Comparison of ENCODE assay signal across 9 mouse cellular contexts in the genomic region with DNA sequence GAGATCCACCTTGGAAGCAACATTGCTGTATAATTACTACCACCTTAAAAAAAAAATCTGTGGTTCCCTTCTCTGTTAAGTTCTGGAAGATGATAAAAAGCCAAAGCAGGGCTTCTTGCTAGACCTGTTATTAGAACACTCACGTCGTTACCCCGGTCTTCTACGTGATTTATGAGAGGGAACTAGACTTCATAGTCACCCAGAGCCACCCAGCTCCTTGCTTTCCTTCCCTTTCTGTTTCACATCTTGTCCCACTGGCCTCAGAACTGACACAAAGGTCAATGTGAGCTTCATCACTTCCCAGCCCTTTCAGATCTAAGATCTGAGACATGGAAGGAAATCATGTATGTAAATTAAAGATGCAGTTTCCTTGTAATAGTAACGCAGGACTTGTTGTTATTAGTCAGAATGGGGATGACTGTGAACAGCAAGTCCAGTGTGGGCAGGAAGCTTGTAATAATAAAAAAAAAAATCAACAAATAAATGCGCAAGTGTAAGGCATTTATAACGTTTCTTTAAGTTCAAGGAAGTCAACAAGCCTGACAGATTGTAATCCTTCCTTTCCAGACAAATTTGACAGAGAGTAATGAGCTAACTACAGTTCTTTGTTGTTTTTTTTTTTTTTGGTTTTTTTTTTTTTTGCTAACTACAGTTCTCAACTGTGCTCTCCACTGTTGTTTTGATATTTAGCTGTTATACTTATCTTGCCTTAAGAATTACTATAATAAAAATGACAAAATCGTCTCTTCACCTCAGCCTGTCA. TPM values are rescaled to one million over a fixed set of nuclear protein-coding genes. Genes with fewer than 3 reads are reported as not detected.
DNase-seq lines count a peak whose midpoint lies in the region; ATAC-seq and TF ChIP-seq lines count a peak whose summit lies in the region.
"Had no signal": no experiment of that assay in that cellular context is flagged by ENCODE, and none has a peak within 500 bp of the region (broad histone marks: within the 10 kb centered on the region; RNA-seq: fewer than 3 reads in every experiment).

No protein-coding gene starts in this region.

- TF ChIP-seq RAD21 in CH12.LX (IDR thresholded peaks at IDR 0.05; ENCODE audit: low read depth, low read length) = no peak

- peaks cover 16% of the 10 kb centered on the region for H3K36me3 ChIP-seq in heart, embryonic 10.5 days
- H3K36me3 ChIP-seq in CH12.LX (replicated peaks in 1 of 2; ENCODE audit: control insufficient read depth in 1 of 2, insufficient read depth in 1 of 2, low read length in 1 of 2) = peaks cover 10 to 21% of the 10 kb centered on the region in 2 experiments
- no peaks in the 10 kb centered on the region for H3K36me3 ChIP-seq in hindbrain, embryonic 11.5 days (ENCODE audit: control insufficient read depth, insufficient read depth, low read length)

- TF ChIP-seq CTCF in CH12.LX (conservative IDR thresholded peaks at IDR 0.05 in 1 of 2, IDR thresholded peaks at IDR 0.05 in 1 of 2; ENCODE audit: low read depth in 2 of 2, low read length in 2 of 2) = no peak

- no peak for TF ChIP-seq EP300 in CH12.LX (IDR thresholded peaks at IDR 0.05; ENCODE audit: low read length)

- no peak for ATAC-seq in hindbrain, embryonic 11.5 days (ENCODE audit: low FRiP score)

- H3K9ac ChIP-seq in CH12.LX (ENCODE audit: insufficient read depth, low read depth) = peak overlapping the region; percentile 92; the same call in 1 of the 2 replicates
- H3K9ac ChIP-seq in hindbrain, embryonic 11.5 days (ENCODE audit: low read depth, low read length) = no peak overlapping the region

- H3K27ac ChIP-seq in heart, embryonic 10.5 days = no peak overlapping the region
- H3K27ac ChIP-seq in CH12.LX (ENCODE audit: insufficient read depth, low read depth) = no peak overlapping the region
- no peak overlapping the region for H3K27ac ChIP-seq in hindbrain, embryonic 11.5 days (ENCODE audit: low read depth, low read length)

- dilution Hi-C loops in CH12.LX (cut with MboI; ENCODE audit: extremely low pct_ligation_motif_present, extremely low pct_unique_long_range_greater_than_20kb, low sequenced_read_pairs) = no loop called here

- no peak for TF ChIP-seq POLR2A in CH12.LX (IDR thresholded peaks at IDR 0.05; ENCODE audit: low read depth, low read length)

- WGBS in heart, embryonic 10.5 days = 64% methylated on average over 8 of the region's 8 CpGs
- 76% methylated on average over 8 of the region's 8 CpGs for WGBS in hindbrain, embryonic 11.5 days

- H3K79me2 ChIP-seq in CH12.LX (replicated peaks; ENCODE audit: control insufficient read depth, extremely low read depth, insufficient read depth, poor library complexity, severe bottlenecking) = peaks cover 27% of the 10 kb centered on the region

- in situ Hi-C loops in CH12.LX (cut with MboI; ENCODE audit: low pct_ligation_motif_present, low pct_unique_long_range_greater_than_20kb, low sequenced_read_pairs) = no loop called here

- no peaks in the 10 kb centered on the region for H3K9me3 ChIP-seq in heart, embryonic 10.5 days
- no peaks in the 10 kb centered on the region for H3K9me3 ChIP-seq in CH12.LX (replicated peaks; ENCODE audit: low read length)
- H3K9me3 ChIP-seq in hindbrain, embryonic 11.5 days (ENCODE audit: control insufficient read depth, low read length) = no peaks in the 10 kb centered on the region
- H3K9me3 ChIP-seq: G1E had no signal

- H3K4me3 ChIP-seq in heart, embryonic 10.5 days = peak overlapping the region; percentile 76
- peak overlapping the region in 1 of 3 experiments; percentile 97 for H3K4me3 ChIP-seq in CH12.LX (replicated peaks in 1 of 3; ENCODE audit: low read depth in 2 of 3, low read length in 2 of 3, poor library complexity in 1 of 3)
- no peak overlapping the region for H3K4me3 ChIP-seq in hindbrain, embryonic 11.5 days (ENCODE audit: low read depth, low read length)

- peak overlapping the region; percentile 34; the same call in 1 of the 2 replicates for H3K4me2 ChIP-seq in CH12.LX (ENCODE audit: insufficient read depth, low read depth, poor library complexity, severe bottlenecking)
- H3K4me2 ChIP-seq in hindbrain, embryonic 11.5 days (replicated peaks; ENCODE audit: low read depth, low read length) = no peak overlapping the region; the same call in 1 of the 2 replicates

- no peak for DNase-seq in heart, embryonic 10.5 days (ENCODE audit: low spot score)
- no peak for DNase-seq in heart, adult 9 months (ENCODE audit: low spot score in 2 of 2)
- peak; percentile 35 for DNase-seq in CH12.LX (ENCODE audit: extremely low read depth)
- DNase-seq in hindbrain, embryonic 11.5 days (ENCODE audit: low spot score) = peak; percentile 11
- DNase-seq in mesoderm, embryonic 11.5 days (ENCODE audit: low read depth, low spot score) = peak; percentile 17
- DNase-seq in right cerebral cortex, postnatal 4 days = no peak
- DNase-seq in ovary, postnatal 14 days (ENCODE audit: low spot score) = no peak
- DNase-seq in right cerebral cortex, postnatal 25 days = no peak

- H3K27me3 ChIP-seq in heart, embryonic 10.5 days (ENCODE audit: insufficient read depth, poor library complexity, severe bottlenecking) = no peaks in the 10 kb centered on the region
- H3K27me3 ChIP-seq in CH12.LX (replicated peaks) = peaks cover 2% of the 10 kb centered on the region
- no peaks in the 10 kb centered on the region for H3K27me3 ChIP-seq in hindbrain, embryonic 11.5 days (ENCODE audit: control insufficient read depth, insufficient read depth, low read length)

- H3K4me1 ChIP-seq in heart, embryonic 10.5 days = peaks cover 8% of the 10 kb centered on the region
- H3K4me1 ChIP-seq in CH12.LX (ENCODE audit: control insufficient read depth in 1 of 2, insufficient read depth in 2 of 2) = peaks cover 0 to 38% of the 10 kb centered on the region in 2 experiments; a peak in 2 of 4 replicates
- no peaks in the 10 kb centered on the region for H3K4me1 ChIP-seq in hindbrain, embryonic 11.5 days (replicated peaks; ENCODE audit: control insufficient read depth, insufficient read depth, low read length)

TF ChIP-seq in CH12.LX, 34 proteins besides CTCF, POLR2A, EP300 and RAD21:
- 0 out of 2 replicates have a peak, but pooled peaks have one; percentile 19 for TF ChIP-seq TBP (conservative IDR thresholded peaks at IDR 0.05; ENCODE audit: low read depth, low read length)
- no peak for TF ChIP-seq NRF1 (IDR thresholded peaks at IDR 0.05; ENCODE audit: low read depth, low read length)
- no peak for TF ChIP-seq USF1 (IDR thresholded peaks at IDR 0.05; ENCODE audit: low read depth, low read length)
- TF ChIP-seq ZNF384 (IDR thresholded peaks at IDR 0.05; ENCODE audit: low read depth, low read length) = peak; percentile 79
- no peak for TF ChIP-seq POLR2AphosphoS2 (IDR thresholded peaks at IDR 0.05; ENCODE audit: low read depth, low read length)
- TF ChIP-seq GABPA (IDR thresholded peaks at IDR 0.05; ENCODE audit: insufficient replicate concordance, low read depth, low read length) = no peak
TF ChIP-seq in CH12.LX: peak in this region for 2.

RNA-seq across cellular contexts. Expression of a gene that starts 1.2 kb away (rescaled TPM):
- polyA plus RNA-seq in heart, embryonic 10.5 days (2016; fragmentation: Nextera tagmentation; extraction: Ambion mirVana) = 42.0 and 49.5 TPM in 2 replicates
- 78.8 and 103 TPM in 2 replicates for total RNA-seq in CH12.LX (2012; rRNA removed)
- total RNA-seq in CH12.LX (2014; rRNA removed) = 117 and 122 TPM in 2 replicates
- 148 and 186 TPM in 2 replicates for polyA plus RNA-seq in CH12.LX (2012; ENCODE audit: insufficient read length, low read depth)
- 84.5 and 87.5 TPM in 2 replicates for polyA plus RNA-seq in hindbrain, embryonic 11.5 days (2014; fragmentation: Nextera tagmentation; extraction: Ambion mirVana)

RNA-seq across cellular contexts. Expression of a gene that starts 29.5 kb away (rescaled TPM):
- polyA plus RNA-seq in heart, embryonic 10.5 days (2016; fragmentation: Nextera tagmentation; extraction: Ambion mirVana) = 16.0 and 20.1 TPM in 2 replicates
- 56.7 and 61.9 TPM in 2 replicates for total RNA-seq in CH12.LX (2012; rRNA removed)
- total RNA-seq in CH12.LX (2014; rRNA removed) = 160 and 171 TPM in 2 replicates
- polyA plus RNA-seq in CH12.LX (2012; ENCODE audit: insufficient read length, low read depth) = 106 and 124 TPM in 2 replicates
- 26.1 and 36.1 TPM in 2 replicates for polyA plus RNA-seq in hindbrain, embryonic 11.5 days (2014; fragmentation: Nextera tagmentation; extraction: Ambion mirVana)

Comparison
In these comparisons a context has a peak if more than half of its experiments do, and no peak if none do; other contexts are left out.
1. DNase-seq: peak in CH12.LX (single experiment), hindbrain, embryonic 11.5 days (single experiment) and mesoderm, embryonic 11.5 days (single experiment); none in heart, embryonic 10.5 days (single experiment), heart, adult 9 months (0 of 2), right cerebral cortex, postnatal 4 days (single experiment), ovary, postnatal 14 days (single experiment) and right cerebral cortex, postnatal 25 days (single experiment).